ENCODE assay signal across 29 mouse cellular contexts in the genomic region with DNA sequence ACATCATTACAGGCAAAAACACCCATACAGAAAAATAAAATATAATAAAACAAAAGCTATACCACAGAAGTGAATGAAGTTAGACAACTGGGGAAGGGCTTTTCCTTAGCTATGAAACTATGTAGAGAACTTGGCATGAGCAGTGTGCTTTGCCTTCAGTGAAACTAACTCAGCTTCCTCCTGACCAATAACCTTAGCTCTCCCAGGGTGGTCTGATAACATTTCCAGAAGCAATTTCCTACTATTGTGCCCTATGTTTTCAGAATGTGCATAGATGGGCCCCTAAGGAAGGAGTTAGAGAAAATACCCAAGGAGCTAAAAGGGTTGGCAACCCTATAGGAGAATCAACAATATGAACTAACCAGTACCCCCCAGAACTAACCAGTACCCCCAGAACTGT.
"Had no signal": no experiment of that assay in that cellular context is flagged by ENCODE, and none has a peak within 500 bp of the region (broad histone marks: within the 10 kb centered on the region; RNA-seq: fewer than 3 reads in every experiment).

No protein-coding gene starts in this region.

- H3K27ac ChIP-seq: left cerebral cortex, adult 2 months; limb, embryonic 10.5 days; limb, embryonic 12.5 days; limb, embryonic 13.5 days; limb, embryonic 15.5 days; liver, embryonic 12.5 days; liver, embryonic 13.5 days; liver, embryonic 14.5 days; liver, embryonic 15.5 days; macrophage; midbrain, embryonic 10.5 days; midbrain, embryonic 12.5 days; midbrain, embryonic 13.5 days; midbrain, embryonic 15.5 days; neural tube, embryonic 12.5 days had no signal

- H3K36me3 ChIP-seq: limb, embryonic 10.5 days; limb, embryonic 12.5 days; limb, embryonic 13.5 days; limb, embryonic 15.5 days; liver, embryonic 12.5 days; liver, embryonic 13.5 days; liver, embryonic 15.5 days; midbrain, embryonic 10.5 days; midbrain, embryonic 12.5 days; midbrain, embryonic 13.5 days; midbrain, embryonic 15.5 days; neural tube, embryonic 12.5 days had no signal

- DNase-seq: layer of hippocampus, postnatal 36 days; left cerebral cortex, postnatal 4 days; liver; liver, embryonic 13.5 days; liver, postnatal 0 days; lung, postnatal 10 days; lung, postnatal 14 days; lung, postnatal 36 days; lung, postnatal 4 days; midbrain, embryonic 14.5 days had no signal

- ATAC-seq: liver, embryonic 12.5 days; liver, postnatal 0 days; midbrain, embryonic 13.5 days; midbrain, embryonic 15.5 days; midbrain, embryonic 16.5 days had no signal

- H3K27me3 ChIP-seq: limb, embryonic 12.5 days; limb, embryonic 13.5 days; limb, embryonic 15.5 days; liver, embryonic 12.5 days; liver, embryonic 13.5 days; liver, embryonic 15.5 days; megakaryocyte, embryonic 14.5 days; midbrain, embryonic 12.5 days; midbrain, embryonic 13.5 days; midbrain, embryonic 15.5 days; neural tube, embryonic 12.5 days had no signal

- H3K4me1 ChIP-seq: limb, embryonic 10.5 days; limb, embryonic 12.5 days; limb, embryonic 13.5 days; limb, embryonic 15.5 days; liver, embryonic 15.5 days; midbrain, embryonic 12.5 days; midbrain, embryonic 13.5 days; midbrain, embryonic 15.5 days had no signal

- H3K4me3 ChIP-seq: left cerebral cortex, adult 2 months; limb, embryonic 10.5 days; limb, embryonic 12.5 days; limb, embryonic 13.5 days; limb, embryonic 15.5 days; liver, embryonic 12.5 days; liver, embryonic 13.5 days; liver, embryonic 15.5 days; megakaryocyte, embryonic 14.5 days; midbrain, embryonic 10.5 days; midbrain, embryonic 12.5 days; midbrain, embryonic 13.5 days; midbrain, embryonic 15.5 days; myocyte; neural tube, embryonic 12.5 days had no signal

- H3K9me3 ChIP-seq: limb, embryonic 10.5 days; limb, embryonic 12.5 days; limb, embryonic 13.5 days; limb, embryonic 15.5 days; liver, embryonic 12.5 days; liver, embryonic 13.5 days; liver, embryonic 15.5 days; megakaryocyte, embryonic 14.5 days; midbrain, embryonic 10.5 days; midbrain, embryonic 12.5 days; midbrain, embryonic 13.5 days; midbrain, embryonic 15.5 days; neural tube, embryonic 12.5 days had no signal

- H3K9ac ChIP-seq: limb, embryonic 12.5 days; limb, embryonic 13.5 days; limb, embryonic 15.5 days; liver, embryonic 12.5 days; liver, embryonic 13.5 days; liver, embryonic 14.5 days; liver, embryonic 15.5 days; liver, postnatal 0 days; midbrain, embryonic 12.5 days; midbrain, embryonic 13.5 days; midbrain, embryonic 15.5 days; neural tube, embryonic 12.5 days had no signal

- H3K4me2 ChIP-seq: limb, embryonic 12.5 days; limb, embryonic 13.5 days; limb, embryonic 15.5 days; liver, embryonic 11.5 days; liver, embryonic 12.5 days; liver, embryonic 13.5 days; liver, embryonic 15.5 days; midbrain, embryonic 11.5 days; midbrain, embryonic 12.5 days; midbrain, embryonic 13.5 days; midbrain, embryonic 15.5 days; neural tube, embryonic 12.5 days had no signal
